Mouse (Mus musculus) layer of hippocampus, adult 9-10 months (tissue): ENCODE measurements around the gene Mpv17.

ENCODE experiments used
- DNase-seq: peaks from one replicate; pipeline ENCODE4 v3.0.0; 2022; ENCODE audit warnings: low spot score

Gene Mpv17

GRCm38 (mm10) chr5:31183678-31184077 lies 29.6 kb upstream of the Mpv17 start:
- DNase-seq, result no peak

DNA sequence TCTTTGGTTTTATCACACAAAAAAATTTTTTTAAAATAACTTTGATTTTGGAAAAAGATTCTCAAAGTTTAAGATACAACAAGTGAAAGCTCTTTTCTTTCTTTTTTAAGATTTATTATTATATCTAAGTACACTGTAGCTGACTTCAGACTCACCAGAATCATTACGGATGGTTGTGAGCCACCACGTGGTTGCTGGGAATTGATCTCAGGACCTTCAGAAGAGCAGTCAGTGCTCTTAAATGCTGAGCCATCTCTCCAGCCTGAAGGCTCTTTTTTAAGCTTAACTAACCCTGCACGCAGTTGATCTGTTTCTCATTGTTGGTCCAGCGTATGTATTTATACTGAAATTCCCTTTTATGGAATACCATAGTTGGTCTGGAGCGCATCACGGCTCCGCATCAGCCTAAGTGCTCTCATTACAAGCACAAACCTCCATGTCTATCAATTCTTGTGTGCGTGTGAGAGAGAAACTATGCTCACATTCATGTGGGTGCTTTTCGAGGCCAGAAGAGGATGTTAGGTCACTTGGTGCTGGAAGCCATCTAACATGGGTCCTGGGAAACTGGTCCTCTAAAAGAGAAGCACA lies 27.2 kb upstream of the Mpv17 start:
- DNase-seq, result no peak

GRCm38 (mm10) chr5:31179766-31180630 lies 25.9 kb upstream of the Mpv17 start, which contains the start of the genes Gm29609 and Gtf3c2:
Gene Gm29609, minus strand, starts transcription at chr5:31179911.
Gene Gtf3c2, minus strand, starts transcription at chr5:31180144.
- DNase-seq, result peak; percentile 92

- no peak for DNase-seq
These were observed 25.3 kb upstream of the Mpv17 start for GRCm38 (mm10) chr5:31179301-31179765.

- no peak for DNase-seq
These were observed 14.6 kb upstream of the Mpv17 start for GRCm38 (mm10) chr5:31168630-31169029.

DNA sequence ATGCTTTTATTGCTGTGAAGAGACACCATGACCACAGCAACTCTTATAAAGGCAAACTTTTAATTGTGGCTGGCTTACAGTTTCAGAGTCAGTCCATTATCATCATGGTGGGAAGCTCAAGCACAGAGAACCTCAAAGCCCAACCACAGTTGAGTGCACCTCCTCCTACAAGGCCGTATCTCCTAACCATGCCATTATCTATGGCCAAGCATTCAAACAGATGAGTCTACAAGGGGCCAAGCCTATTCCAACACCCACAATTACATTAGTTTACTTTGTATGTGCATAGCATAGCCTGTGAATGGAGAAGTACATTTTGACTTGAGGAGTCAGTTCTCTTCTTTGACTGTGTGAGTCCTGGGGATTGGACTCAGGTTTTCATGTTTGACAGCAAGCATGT lies 10.8 kb upstream of the Mpv17 start:
- no peak for DNase-seq

GRCm38 (mm10) chr5:31162462-31162861 lies 8.4 kb upstream of the Mpv17 start:
- DNase-seq, result no peak

DNA sequence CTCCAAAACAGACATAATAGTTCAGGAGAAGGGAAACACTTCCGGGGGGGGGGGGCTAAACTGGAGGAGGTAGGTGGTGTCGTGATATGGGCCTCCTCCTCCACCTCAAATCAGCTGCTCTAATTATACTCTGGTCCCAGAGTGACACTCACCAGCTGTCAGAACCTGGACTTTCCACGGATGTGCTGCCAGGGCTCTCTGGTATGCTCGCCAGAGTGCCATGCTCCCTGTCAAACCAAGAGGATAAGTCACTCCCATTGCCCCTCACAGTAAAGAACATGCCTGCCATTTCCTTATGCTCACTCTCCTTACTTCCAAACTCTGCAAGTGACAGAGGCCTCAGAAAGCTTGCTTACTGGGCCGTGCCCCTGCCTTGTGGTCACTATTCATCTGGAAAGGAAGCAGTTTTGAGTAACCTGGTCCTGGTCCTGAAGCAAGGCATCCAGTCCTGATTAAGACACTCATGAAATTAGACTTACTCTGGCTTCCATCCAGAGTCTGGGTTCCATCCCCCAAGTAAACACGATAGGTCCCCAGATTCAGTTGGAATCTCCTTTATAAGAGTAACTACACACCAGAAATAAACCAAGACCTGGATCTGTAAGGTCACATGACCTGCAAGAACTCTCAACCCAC lies 417 bp downstream of the Mpv17 start:
- DNase-seq, result no peak

DNA sequence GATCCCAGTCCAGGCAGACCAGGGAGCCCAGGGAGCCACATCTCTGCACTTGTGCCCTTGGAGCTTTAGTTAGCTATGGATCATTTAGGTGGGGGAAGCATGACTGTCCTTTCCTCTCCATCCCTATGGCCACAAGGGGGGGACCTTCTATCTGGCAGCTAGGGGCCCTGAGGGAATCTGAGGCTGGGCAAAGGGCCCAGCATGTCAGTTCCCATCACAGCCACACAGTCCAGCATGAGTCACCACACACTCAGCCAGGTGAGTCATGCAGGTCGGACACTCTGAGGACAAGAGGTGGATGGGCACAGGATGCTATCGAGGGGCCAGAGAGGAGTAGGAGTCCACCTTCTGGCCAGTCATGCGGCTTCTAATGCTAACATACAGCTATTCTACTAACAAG lies 2.3 kb downstream of the Mpv17 start:
- DNase-seq, result no peak

DNA sequence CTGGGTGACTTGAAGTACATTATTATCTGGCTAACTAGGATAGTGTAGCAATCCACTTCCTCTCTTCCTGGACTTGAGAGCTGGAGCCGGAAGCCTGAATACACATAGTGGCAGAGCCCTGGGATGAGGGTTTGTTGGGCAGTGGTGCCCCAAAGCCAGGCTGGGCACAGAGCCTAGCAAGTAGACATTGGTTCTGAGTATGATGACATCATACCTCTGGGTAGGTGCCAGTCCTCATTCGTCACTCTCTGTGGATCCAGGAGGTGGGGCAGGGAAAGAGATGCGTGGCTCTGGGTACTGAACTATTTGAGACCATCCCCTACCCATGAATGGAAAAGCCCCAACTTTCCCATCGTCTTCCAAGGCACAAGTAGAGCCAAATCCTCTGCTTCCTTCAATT lies 4.3 kb downstream of the Mpv17 start:
- no peak for DNase-seq

GRCm38 (mm10) chr5:31138968-31139425 lies 15.1 kb downstream of the Mpv17 start:
- no peak for DNase-seq

- no peak for DNase-seq
These were observed 15.6 kb downstream of the Mpv17 start, which contains the start of gene Ucn for GRCm38 (mm10) chr5:31138241-31138967. Gene Ucn, minus strand, starts transcription at chr5:31138829.

GRCm38 (mm10) chr5:31137658-31138057 lies 16.4 kb downstream of the Mpv17 start:
- DNase-seq, result no peak

DNA sequence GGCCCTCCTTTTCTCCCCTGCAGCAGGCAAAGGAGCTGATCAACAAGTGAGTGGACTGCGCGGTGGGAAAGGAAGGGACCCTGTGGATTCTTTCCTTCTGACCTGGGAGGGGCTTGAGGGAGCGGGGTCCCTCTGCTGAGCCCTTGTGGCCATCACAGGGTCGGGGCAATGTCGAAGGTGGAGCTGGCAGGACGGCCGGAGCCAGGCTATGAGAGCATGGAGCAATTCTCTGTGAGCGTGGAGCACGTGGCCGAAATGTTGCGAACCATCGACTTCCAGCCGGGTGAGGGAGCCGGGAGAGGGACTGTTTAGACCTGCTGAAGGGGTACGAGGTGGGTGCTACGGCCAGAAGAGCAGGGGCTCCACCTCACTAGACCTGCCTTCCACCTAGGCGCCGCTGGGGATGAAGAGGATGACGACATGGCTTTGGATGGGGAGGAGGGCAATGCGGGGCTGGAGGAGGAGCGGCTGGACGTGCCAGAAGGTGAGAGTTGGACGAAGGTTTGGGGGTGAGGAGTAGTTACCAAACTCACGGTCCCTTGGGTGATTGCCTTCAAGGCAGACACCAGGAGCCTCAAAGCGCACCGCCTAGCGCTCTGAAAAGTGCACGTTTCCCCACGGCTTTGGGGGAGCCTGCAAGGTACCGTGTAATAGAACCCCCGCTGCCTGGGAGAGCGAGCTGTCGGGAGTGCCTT lies 17.2 kb downstream of the Mpv17 start:
- no peak for DNase-seq

GRCm38 (mm10) chr5:31126050-31126449 lies 28.0 kb downstream of the Mpv17 start:
- no peak for DNase-seq

DNA sequence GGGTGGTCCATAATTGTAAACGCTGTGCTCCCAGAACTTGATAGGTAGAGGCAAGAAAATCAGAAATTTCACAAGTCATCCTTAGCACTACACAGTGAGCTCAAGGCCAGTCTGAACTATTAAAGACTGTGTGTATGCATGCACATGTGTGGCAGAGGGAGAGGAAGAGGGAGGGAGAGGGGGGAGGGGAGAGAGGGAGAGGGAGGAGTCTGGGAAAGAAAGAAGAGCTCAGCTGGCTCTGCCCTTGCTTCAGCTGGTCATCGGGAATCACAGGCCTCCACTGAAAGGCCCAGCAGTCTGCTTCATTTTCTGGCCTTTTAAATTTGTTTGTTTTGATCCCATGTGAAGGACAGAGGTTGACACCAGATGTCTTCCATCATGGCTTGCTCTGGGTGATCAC lies 30.6 kb downstream of the Mpv17 start:
- no peak for DNase-seq

DNA sequence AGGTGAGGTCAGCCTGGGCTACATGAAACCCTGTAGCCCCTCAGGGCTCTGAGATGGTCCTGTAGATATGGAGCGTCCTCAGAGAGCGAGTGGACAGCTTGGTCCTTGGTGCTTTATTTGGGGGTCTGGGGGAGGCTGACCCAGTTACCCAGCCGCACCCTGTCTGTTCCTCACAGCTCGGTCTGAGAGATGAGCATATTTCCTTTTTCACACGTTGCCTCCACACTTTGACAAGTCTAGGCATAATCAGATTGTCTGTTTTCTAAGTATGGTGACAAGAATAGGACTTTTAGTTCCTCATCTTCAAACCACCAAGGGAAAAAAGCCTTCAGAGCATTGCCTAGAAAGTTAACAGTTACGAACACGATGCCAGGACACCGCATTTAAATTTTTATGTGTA lies 32.9 kb downstream of the Mpv17 start:
- DNase-seq, result no peak

GRCm38 (mm10) chr5:31116912-31117311 lies 37.1 kb downstream of the Mpv17 start:
- DNase-seq, result no peak

- no peak for DNase-seq
These were observed 37.7 kb downstream of the Mpv17 start, which contains the start of gene Trim54 for GRCm38 (mm10) chr5:31116354-31116753. Gene Trim54, plus strand, starts transcription at chr5:31116712.

GRCm38 (mm10) chr5:31110781-31111180 lies 43.3 kb downstream of the Mpv17 start:
- no peak for DNase-seq

- no peak for DNase-seq
These were observed 46.0 kb downstream of the Mpv17 start, which contains the start of gene Slc30a3 for GRCm38 (mm10) chr5:31108000-31108490. Gene Slc30a3, minus strand, starts transcription at chr5:31108237.
